Mouse (Mus musculus) frontal cortex, adult 2 months (tissue): Measurements from ENCODE around the gene Steap4. TPM values are rescaled to one million over a fixed set of nuclear protein-coding genes. Genes with fewer than 3 reads are reported as not detected.
"Not testable (repeated sequence)": the region's sequence is repeated elsewhere in the genome, so short reads cannot be mapped to it uniquely, and the experiment has no call there.

ENCODE experiments used
- DNase-seq, 2 experiments: peaks; one replicate each; pipeline ENCODE4 v3.0.0; 2022; ENCODE audit warnings: low spot score in 1 of 2; ENCODE audit errors: extremely low spot score in 1 of 2
- polyA plus RNA-seq: library from polyadenylated mRNA; depleted of rRNA; stranded (reverse); fragments of >200 nt; gene quantifications from 2 replicates; pipeline ENCODE4 v1.2.3, GENCODE M21; 2012; rRNA removed

Gene Steap4
- polyA plus RNA-seq, 1 experiment: 0.58 TPM

DNA sequence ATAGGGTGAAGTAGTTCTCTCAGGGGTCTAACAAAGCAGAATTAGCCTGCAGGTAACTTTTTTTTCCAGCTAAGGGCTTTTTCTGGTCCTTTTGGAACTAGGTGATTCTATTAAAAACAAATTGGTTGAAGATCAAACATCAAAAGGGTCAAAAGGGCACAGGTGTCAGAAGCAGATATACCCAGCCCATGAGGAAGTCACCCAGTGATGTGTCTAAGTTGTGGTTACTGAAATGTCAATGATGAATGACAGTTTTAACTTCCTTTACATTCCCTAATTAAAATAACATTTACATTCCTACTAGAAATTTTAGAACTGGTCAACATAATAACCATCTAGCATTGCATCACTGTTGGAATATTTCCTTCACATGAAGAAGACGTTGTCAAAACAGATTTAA, 27.7 kb downstream of the Steap4 start:
- DNase-seq: no peak

DNA sequence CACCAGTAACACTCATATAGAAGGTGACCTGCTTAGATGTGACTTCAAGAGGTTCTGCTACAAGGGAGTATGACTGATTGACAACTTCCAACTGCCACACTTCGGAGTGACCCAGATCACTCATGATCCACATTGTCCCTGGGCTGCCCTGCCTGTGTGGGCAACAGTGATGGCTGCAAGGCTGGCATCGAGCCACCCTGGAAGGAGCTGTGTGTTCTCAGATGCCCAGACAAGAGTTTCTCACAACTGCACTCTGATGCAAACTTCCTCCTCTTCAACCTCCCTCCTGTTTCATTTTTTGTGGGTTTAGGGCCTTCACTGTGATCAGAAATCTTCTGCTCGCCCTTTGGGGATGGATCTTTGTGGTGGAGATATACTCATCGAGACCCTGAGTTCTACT, 28.2 kb downstream of the Steap4 start:
- DNase-seq: no peak

DNA sequence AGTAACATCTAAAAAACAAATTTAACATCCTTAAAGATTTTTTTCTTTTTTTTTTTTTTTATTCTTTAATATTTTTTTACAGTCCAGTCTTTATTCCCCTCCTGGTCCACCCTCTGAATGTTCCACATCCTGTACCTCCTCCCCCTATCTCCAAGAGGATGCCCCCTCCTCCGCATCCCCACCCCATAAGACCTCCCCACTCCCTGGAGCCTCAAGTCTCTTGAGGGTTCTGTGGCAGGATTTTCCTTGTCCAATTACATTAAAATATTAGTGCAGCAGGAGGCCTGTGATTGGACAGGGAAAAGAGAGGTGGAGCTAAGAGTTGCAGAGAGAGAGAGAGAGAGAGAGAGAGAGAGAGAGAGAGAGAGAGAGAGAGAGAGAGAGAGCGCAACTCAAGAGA, 31.4 kb downstream of the Steap4 start:
- not testable (repeated sequence) for DNase-seq

DNA sequence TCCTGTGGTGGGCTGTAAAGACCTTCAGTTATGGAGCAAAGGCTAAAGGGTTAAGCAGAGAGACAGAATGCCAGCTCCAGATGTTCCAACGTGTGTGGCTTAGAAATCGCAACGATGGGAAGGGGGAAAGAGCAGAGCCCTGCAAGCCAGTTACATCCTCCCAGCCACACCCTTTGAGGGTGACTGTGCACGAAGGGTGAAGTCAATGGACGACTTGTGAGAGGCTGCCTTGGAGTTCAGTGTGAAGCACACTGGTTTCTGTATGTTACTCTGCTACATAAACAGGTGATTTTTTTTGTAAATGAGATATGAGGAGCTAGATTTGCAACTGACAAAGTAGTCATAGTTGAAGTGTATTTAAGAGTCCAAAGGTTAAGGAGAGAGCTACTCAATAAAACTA, 33.5 kb downstream of the Steap4 start:
- no peak for DNase-seq

DNA sequence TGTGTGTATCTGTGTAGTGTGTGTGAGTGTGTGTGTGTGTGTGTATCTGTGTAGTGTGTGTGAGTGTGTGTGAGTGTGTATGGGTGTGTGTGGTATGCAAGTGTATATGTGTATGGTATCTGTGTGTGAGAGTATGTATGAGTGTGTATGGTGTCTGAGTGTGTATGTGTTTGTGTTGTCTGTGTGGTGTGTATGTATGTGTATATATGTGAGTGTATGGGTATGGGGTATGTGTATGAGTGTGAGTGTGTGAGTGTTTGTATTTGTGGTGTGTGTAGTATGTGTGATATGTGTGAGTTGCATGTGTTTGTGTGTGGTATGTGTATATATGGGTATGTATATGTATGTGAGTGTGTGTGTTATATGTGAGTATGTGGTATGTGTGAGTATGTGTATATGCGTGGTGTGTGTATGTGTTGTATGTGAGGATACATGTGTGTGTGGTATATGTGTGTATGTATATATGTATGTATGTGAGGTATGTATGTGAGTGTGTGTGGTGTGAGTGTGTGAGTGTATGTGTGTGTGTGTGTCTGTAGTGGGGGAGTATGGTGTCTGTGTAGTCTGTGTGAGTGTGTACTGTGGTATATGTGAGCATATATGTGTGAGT, 35.1 kb downstream of the Steap4 start:
- DNase-seq: no peak

DNA sequence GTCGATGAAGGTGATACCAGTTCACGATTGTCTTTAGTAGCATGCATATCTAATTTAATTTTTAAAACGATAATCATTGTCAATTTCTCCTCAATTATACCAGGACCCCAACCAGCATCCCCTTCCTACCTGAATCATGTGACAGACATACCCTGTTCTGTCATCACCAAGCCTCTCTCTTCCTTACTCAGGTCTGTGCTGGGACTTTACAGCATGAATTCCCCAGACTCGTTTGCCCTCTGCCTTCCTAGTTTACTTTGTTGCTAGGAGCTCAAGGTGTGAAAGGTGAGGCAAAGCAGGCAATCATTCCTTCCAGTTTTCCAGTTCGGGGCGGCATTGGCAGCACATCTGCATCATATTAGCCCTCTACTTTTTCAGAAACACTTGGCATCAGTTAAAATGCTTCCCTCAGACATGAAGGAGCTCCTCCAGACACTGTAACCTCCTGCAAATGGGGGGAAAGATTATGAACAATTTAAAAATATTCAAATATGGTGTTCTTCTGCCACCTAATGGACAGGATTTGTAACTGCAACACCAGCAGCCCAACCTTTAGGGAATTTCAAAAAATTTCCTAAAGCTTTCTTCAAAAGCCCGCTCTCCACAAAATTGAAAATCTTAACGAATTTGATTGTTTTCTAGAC, 36.3 kb downstream of the Steap4 start:
- peak in 1 of 2 experiments; percentile 57 for DNase-seq

DNA sequence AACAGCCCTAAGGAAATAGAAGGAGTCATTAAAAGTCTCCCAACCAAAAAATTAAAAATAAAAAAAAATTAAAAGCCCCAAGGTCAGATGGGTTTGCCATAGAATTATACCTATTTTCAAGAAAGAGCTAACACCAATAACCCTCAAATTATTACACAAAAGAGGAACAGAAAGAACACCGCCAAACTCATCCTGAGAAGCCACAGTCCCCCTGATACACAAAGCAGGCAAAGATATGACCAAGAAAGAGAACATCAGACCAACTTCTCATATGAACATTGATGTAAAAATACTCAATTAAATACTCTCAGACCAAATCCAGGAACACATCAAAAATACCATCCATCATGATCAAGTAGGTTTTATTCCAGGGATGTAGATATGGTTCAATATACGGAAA, 36.8 kb downstream of the Steap4 start:
- no peak for DNase-seq

DNA sequence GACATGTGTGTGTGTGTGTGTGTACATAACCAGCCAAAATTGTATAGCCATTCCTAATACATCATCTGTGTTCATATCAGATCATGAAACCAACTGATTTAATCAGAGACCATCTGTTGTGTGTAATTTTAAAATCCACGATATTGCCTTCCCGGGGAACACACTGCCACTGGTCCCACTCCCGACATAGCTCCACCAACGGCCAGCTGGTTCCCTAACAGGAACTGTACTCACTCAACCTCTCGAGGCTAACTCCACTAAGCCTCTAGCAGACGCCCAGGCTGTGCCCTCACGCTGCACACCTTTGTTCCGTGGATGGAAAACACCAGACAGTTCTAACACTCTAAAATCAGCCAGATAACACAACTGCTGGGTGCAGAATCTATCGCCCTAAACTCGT, 40.2 kb downstream of the Steap4 start:
- peak in 1 of 2 experiments; percentile 11 for DNase-seq

DNA sequence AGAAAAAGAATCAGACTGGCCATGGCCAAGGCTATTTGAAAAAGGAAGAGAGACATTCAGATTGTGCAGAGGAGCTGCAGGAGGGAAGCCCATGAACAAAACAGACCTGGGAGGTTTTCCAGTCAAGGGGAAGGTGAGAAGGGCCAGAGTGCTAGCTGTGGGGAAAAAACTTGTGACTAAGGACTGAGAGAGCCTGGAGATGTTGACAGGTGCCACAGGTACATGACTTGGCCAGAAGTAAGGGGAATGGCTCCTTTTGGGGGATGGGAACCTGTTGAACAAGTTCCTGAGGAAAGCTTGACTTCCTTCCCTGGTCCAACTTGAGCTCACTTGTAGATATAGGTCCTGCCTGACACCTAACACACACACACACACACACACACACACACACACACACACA, 42.6 kb downstream of the Steap4 start:
- DNase-seq: no peak

DNA sequence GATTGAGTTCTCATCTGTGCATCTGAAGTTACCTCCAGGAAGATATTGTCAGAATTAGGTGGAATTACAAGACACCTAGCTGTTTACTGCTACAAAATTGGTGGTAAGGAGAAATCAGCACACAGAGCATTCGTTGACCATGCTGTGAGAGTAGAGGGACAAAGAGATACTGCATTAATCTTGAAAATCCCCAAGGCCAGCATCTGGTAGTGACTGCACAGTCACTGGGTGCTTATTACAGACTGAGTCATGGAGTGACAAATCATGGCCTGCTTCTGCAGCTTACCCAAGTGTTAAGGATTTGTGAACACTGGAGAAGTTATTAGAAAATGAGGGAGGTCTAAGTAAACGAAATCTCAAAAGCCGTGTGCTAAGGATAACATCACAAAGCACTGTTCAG, 53.0 kb downstream of the Steap4 start:
- DNase-seq: no peak

Other genes with a start within 250 kb of the Steap4 start
- 112 and 113 TPM in 2 replicates for gene Sri, start 85.6 kb downstream of the Steap4 start, polyA plus RNA-seq